Mouse (Mus musculus): ENCODE results near the gene Elmo2. TPM values are rescaled to one million over a fixed set of nuclear protein-coding genes. Genes with fewer than 3 reads are reported as not detected.

Gene Elmo2
- total RNA-seq, 2 experiments from 2014 or later, result 14.8 to 21.1 TPM

DNA sequence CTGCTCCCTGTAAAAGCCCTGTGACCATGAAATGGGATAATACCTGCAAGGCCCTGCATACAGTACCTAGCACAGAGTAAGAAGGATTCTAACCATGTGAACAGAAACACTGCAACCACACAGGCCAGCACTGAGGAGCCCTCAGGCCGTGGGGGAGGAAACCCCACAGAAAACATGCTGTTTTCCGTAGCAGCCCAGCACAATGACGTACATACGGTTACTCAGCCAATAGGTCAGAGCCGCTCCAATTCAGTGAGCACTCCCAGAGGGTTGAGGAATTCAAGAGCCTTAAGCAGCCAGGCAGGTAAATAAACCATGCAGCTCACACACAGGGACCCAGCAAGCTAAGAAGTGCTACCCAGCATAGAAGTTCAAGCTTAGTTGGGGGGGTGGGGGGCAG is 2.4 kb downstream of the Elmo2 start:
- DNase-seq, result no peak

- DNase-seq, result no peak
Observed at GRCm38 (mm10) chr2:165323484-165323883, 2.8 kb downstream of the Elmo2 start.

GRCm38 (mm10) chr2:165321981-165322735 is 4.1 kb downstream of the Elmo2 start:
- no peak for DNase-seq

DNA sequence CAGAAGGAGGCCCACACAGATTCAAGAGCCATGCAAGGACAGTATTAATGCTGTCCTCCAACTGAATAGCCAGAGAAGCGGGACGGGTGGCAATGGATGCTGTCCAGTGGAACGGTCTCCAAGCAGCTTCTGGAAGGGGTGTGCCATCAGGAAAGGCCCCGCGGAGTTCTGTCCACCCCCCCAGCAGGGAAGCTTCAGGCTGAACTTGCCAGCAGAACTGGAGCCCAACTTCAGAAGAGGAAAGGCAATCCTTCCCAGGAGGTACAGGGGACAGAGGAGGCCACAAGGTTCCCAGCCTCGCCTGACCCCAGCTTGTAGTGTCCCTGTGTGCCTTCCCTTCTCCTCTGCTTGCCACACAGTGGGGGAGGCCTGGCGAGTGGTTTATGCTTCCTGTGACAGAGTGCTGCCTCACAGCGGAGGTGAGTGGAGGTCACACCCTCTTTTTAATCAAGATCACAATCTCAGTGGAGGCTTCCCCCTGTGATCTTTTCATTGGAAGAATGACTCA is 4.8 kb downstream of the Elmo2 start:
- DNase-seq, result peak; percentile 42

- peak; percentile 74 to 85 for DNase-seq
Observed at GRCm38 (mm10) chr2:165320531-165321150, 5.6 kb downstream of the Elmo2 start.

DNA sequence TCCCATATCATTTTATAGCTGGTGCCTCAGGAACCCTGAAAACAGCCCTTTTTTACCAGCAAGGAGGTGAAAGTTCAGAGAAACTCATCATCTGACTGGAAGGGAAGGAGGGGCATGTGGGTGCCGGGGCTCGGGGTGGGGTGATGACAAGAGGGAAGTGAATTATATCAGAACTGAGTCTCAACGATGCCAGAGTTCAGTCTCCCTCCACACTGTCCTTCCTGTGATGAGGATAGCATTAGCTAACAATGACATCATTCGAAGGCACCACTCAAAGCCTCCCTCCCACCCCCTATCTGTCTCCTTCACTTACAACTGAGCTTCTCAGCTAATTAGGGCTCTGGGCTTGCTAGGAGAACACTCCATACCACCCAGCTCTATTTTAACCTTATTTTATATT is 6.8 kb downstream of the Elmo2 start:
- DNase-seq, result no peak

DNA sequence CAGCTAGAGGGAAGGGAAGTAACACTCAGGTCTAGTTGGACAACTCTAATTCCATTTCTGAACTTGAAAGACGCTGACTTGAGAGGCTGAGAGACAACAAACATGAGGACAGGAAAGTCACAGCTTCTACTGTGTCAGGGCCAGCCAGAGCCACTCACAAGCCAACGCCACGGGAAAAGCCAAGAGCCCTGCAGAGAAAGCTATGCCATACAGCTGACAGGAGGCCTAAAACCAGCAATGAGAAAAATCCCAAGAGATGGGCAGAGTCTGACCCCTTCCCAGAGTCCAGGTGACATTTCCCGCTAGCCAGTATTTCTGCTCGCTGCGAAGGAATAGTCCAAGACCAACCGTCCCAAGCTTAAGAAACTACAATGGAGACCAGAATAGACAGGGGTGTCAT is 7.3 kb downstream of the Elmo2 start:
- DNase-seq, result no peak

DNA sequence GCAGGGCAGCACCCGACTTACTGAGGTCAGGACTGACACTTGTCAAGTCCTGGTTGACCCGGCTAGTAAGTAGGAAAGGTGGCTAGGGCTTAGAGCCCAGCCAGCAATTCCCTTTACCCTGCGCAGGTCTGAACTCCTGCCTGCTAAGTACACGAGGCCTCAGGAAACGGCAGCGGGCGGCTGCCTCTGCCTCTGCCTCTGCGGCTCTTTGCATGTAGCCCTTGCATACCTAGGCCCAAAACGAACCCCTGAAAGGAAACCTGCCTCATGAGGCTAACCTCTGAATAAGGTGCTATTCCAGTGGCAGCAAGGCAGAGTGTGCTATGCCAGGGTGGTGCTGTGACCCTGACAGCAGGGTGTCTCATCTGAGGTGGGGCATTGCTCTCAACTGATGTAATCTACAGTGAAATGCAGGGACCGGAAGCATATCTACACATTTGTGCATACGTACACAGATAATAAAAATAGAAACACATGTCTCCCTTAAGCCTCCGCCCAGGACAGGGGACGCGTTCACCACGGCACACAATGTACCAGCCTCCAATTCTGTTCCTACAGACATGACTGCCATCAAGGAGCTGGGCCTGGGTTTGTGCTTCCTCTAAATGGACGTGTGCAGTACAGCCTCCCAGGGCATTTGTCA is 8.5 kb downstream of the Elmo2 start:
- DNase-seq, result no peak

DNA sequence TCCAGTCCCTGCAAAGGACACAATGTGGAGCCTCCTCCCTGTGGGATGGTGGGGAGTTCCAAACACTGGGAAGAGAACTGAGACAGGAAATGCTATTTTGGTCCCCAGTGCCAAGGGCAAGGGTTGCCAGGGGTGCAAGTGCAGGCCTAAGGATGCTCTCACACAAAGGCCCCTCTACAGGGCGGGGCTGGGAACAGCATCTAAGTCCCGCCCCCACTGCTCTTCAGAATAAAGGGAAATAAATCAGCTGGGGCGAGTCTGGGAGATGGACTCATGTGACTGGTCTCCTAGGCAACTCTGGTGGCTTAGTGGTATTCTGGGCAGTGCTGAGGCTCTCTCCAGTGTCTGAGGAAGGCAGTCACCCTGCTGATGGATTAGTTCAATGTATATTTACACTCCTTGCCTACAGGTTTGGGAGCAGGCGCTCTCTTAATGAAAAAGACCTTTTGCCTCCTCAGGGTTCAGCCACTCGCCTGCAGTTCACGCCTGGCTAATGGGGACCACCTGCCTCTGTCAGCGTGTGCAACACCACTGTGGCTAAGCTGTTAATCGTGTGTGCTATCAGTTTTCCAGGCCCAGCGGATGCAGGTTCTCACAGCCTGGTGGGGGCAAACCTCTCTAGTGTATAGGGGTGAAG is 9.3 kb downstream of the Elmo2 start:
- peak; percentile 72 to 83 for DNase-seq

GRCm38 (mm10) chr2:165316204-165316603 is 10.1 kb downstream of the Elmo2 start:
- DNase-seq, result no peak

- DNase-seq, result no peak
Observed at GRCm38 (mm10) chr2:165314197-165314596, 12.1 kb downstream of the Elmo2 start.

- DNase-seq, result no peak
Observed at GRCm38 (mm10) chr2:165312381-165312780, 13.9 kb downstream of the Elmo2 start.

- DNase-seq, result no peak
Observed at GRCm38 (mm10) chr2:165311577-165311976, 14.7 kb downstream of the Elmo2 start.

GRCm38 (mm10) chr2:165310818-165311425 is 15.4 kb downstream of the Elmo2 start:
- no peak for DNase-seq

DNA sequence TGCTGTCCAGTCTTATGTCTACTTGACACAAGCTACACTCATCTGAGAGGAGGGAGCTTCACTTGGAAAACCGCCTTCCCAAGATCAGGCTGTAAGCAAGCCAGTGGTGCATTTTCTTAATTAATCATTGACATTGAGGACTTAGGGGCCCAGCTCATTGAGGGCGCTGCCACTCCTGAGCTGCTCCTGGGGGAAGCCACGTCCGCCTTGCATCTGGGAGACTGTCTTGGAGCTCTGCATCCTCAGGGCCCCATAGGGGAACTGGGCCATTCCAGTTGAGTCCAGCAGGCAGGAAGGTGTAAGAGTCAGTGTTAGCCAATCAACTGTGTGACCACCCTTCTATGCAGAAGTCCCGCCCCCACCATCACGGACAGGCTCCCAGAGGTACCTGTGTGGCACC is 18.5 kb downstream of the Elmo2 start:
- DNase-seq, result no peak

DNA sequence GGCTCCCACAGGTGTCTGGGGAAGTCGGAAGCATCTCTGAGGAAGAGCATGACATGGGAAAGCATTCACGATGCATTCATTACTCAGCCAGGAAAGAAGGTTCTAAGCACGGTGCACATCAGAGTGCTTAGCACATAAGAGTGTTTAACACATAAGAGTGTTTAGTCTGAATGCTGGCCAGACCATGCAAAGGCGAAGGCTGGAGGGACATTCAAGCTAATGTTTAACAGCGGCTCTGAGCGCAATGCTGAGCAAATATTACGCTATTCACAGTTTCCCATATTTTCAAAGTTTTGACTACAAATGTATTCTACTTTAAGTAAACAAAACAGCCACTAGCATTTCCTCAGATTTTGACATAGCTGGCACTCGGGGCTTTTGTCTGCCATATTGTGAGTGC is 20.8 kb downstream of the Elmo2 start:
- no peak for DNase-seq

- no peak for DNase-seq
Observed at GRCm38 (mm10) chr2:165304819-165305218, 21.5 kb downstream of the Elmo2 start.

GRCm38 (mm10) chr2:165303354-165304012 is 22.8 kb downstream of the Elmo2 start:
- DNase-seq, result no peak

DNA sequence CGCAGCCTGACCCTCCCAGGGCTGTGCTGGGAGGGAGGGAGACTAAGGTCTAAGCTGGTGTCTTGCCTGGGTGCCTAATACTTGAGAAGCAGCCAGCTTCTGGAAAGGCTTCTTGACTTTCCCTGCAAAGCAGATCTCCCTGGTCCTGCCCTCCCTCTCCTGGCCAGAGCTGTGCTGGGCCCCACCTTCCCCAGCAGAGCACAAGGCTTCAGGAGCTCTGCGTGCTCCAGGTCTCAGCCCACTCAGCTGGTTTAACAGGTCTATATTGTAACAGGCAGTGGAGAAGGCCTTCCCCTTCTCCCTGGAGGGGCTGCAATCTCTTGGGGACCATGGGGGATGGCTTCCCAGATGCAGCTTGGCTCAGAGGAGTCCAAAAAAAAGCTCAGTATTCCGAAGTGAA is 24.9 kb downstream of the Elmo2 start:
- no peak for DNase-seq

- DNase-seq, result no peak
Observed at GRCm38 (mm10) chr2:165300885-165301284, 25.4 kb downstream of the Elmo2 start.

DNA sequence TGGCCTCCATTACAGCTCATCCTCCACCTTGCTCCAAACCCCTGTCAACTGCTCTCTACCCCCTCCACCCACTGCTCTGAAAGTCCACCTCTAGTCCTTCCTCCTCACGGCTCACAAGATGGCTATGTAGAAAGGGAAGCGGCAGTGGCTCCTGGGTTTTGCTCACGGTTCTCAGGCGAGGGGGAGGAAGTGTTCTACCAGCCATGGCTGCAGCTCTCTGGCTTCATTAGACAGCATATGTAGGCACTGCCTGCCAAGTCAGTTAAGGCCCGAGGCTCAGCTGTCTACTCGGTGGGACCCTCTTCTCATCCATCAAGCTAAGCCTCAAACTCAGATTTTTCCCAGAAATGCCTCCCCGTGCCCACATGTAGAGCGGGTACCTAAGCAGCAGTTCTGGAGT is 25.9 kb downstream of the Elmo2 start:
- no peak for DNase-seq

GRCm38 (mm10) chr2:165297429-165297828 is 28.9 kb downstream of the Elmo2 start:
- DNase-seq, result no peak
